Mouse (Mus musculus): ENCODE measurements at regions not wholly inside any gene's neighbourhood (a gene's known extent, or its start where the extent isn't known, plus 50 kb on each side); places are given as distances from the start of the nearest gene placed in this dataset.
"Not testable (repeated sequence)": the region's sequence is repeated elsewhere in the genome, so short reads cannot be mapped to it uniquely, and the experiment has no call there.

DNA sequence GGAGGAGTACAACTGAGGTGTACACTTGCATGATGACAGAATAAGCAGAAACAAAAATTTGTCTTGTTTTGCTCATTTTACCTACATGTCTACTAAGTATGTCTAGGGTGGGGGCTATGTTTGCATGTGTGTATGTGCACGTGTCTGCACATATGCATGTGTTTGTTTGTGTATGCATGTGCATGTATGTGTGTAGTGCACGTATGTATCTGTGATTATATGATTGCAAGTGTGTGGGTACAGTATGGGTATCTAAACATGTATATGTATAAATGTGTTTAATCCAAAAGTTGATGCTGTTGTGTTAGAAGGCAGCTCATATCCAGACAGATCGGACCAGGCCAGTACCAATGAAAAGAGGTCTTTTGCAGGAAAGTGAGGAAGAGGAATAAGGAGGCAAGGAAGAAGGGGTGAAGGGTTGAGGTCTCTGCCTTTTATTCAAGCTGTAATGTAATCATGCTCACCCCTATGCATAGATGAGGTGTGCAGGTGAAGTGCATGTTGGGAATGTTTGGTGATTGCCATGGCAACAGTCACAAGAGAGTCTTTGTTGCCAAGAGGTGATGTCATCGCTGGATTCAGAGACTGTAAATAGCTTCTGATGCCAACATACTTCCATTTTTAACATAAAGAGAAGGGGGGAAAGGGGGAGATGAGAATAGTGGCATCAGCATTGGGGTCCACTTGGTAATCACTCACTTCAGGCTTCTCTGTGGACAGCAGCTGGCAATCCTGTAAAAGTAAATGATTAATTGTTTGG, 1447.7 kb downstream of the Zfp704 start:
- no peak for DNase-seq

DNA sequence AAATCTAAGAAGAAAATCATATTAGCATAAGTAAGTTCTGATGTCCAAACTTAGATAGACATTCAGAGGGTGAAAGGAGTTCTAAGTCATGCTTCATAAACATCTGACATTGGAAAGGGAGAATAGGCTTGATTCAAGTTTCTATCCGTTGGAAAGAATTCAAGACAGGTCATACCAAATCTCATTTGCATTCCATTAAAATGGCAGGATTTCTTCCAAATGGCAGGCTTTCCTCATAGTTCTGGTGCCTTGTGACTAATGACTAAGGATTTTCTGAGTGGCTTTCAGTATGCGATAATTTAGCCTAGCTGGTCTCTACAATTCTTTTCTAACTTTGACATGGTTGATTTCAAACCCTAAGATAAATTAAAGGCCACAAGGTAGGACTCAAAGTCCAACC, 1466.9 kb downstream of the Zfp704 start:
- DNase-seq, result no peak

DNA sequence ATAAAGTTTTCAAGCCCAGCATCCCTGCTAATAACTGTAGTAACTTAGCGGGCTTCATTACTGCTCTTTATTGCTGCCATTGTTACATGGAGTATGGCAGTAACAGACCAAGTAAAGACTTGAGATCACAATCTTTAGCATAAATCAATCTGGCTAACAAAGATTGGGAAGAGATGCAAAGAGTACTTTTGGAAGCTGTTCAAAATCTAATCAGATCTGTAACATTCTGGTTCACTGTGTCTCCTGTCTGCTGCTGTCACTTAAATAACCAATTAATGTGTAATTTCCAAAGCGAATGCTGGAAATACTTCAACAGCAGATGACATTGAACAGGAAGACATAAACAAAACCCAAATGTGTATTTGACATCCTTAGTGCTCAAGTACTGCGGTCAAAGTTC, 1467.7 kb downstream of the Zfp704 start:
- no peak for DNase-seq

DNA sequence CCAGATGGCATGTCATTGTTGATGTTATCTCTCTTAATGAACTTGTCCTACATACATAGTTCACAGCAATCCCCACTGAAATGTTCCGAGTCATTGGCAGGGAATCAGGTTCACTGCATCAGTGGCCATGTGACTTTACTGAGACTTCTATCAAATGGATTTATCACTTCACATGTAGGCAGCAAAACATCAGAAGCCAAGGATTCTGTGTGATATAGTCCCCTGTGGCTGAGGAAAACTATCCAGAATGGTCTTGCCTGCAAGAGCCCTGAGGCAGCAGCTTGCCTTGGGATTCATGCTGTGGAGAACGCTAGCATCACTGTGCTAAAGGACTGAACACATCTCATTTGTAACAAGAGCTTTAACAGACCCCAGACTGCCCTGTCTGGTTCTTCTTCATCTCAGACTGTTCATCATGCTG, 1468.2 kb downstream of the Zfp704 start:
- no peak for DNase-seq

DNA sequence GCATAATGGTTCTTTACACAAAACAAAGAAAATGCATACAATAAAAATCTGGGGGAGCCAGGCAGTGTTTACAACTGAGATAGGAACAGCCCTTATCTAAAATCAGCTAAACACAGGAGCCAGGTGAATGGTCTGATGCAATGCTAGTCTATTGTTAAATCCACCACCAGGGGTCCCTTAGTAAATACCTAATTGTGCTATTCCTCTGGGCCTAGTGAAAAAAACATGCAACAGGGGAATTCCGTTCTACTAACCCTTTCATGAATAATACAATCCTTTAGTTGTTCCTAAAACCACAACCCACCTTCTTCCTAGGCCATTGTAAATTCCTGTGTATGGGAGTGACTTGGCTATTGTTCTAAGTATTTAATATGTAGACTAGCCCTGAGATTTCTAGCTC, 1486.2 kb downstream of the Zfp704 start:
- DNase-seq, result not testable (repeated sequence)

DNA sequence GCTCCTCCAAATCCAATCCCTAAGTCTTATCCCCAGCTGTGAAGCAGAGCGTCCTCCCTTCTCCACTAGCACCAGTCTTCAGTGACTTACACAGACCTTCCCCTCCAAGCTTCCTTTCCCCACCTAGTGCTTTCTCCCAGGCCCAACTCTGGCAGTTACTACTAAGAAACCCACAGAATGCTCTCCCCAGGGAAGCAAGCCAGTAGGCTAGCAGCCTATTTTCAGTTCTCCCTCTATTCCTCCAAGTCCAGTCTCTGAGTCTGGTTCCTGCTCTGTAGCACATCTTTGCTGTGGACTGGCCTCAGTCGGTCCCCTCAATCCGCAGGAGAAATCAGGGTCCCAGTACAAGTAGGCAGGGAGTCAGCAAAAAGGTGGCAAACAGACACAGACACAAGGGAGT, 1486.7 kb downstream of the Zfp704 start:
- no peak for DNase-seq

DNA sequence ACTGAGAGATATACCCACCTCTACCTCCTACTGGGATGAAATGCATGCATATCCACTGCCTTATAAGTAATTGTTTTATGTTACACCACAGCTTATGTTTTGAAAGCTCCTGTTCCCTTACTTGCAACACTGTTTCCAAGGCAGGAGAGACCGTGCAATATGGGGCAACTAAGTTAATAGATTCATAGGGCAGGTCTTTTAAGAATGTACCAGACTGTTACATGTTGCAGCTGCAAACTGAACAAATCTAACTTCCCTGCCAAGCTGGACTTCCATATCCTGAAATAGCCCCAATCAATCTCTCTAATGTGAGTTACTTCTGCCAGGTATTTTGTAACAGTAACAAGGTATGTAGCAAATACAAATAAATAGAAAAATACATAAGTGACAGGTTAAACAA, 1478.0 kb upstream of the 1700008P02Rik start:
- DNase-seq, result no peak

DNA sequence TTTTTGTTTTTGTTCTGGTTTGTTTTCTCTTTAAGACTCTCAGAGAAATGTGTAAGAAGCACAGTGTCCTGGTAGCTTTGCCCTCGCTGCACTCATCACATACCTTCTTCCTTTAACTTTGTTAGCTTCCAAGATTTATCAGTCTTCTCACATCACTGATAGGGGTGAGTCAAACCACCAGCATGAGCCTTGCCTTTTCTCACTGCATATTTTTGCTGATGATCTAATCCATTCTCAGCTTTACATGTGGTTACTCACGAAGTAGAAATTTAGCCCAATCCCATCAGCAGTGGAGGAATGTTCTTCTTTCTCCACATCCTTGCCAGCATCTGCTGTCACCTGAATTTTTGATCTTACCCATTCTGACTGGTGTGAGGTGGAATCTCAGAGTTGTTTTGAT, 1464.5 kb upstream of the 1700008P02Rik start:
- no peak for DNase-seq

DNA sequence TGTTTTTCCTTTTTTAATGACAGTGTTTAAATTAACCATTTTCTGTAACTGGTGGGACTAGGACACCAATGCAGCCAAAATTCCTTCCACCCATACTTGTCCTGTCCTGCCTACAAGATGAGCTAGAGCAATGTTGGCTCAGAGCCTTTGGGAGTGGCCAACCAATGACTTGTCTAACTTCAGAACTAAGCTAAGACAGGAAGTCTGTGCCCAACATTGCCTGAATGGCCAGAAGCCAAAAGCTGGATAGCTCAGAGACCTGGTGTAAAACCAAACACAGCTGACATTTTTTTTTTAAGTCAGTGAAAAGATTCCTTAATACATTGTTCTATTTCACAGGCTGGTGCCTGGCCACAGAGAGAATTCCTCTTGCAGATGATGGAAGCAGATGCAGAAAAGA, 1433.5 kb upstream of the 1700008P02Rik start:
- DNase-seq, result no peak

DNA sequence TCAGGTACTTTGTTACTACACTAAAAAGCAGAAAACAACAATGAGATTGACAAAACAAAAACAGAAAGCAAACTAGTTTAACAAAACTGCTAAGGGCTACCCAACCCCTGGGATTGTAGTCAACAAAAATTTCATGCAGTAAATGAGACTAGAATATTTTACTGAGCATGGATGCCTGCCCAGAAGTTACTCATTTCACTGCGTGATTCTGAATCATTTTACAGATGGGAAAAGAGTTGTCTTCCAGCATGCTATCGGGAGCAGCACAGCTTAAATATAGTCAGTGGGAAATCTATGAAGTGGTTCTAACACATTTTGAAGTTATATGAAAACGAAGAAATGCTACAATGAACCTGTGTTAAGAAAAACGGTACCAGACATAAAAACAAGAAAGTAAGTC, 1430.9 kb upstream of the 1700008P02Rik start:
- DNase-seq, result no peak

DNA sequence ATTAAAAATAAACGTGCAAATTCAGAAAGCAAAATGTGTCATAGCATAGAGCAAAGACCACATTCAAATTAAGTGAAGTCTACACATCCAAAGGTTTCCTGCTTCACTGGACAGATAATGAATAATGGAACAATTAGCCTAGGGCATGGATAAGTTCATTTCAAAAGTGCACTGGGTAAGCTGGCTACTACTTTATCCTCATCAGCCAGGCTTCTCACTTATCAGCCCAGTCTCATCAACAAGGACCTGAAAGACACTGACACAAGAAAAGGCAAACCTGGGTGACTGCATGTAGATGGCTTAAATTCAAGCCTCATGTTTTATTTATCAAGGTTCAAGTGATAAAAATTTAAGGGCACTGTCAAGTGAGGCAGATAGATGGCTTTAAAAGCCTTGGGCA, 1429.5 kb upstream of the 1700008P02Rik start:
- no peak for DNase-seq

DNA sequence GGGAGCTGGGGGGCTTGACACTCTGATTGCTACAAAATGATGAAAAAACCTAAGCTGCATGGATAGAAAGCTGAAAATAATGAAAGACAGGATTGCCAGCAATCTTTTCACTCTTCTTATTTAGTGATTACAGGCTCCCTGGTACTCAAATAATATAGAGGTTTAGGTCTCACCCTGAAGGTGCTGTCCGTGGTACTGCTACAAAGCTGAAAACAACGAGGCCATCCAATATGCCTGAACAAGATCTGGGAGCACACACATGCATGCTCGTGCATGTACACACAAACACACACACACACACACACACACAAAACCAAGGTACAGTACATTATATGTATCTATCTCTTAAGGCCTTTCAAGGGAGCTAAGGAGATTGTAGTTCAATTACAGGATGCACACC, 1426.1 kb upstream of the 1700008P02Rik start:
- no peak for DNase-seq

DNA sequence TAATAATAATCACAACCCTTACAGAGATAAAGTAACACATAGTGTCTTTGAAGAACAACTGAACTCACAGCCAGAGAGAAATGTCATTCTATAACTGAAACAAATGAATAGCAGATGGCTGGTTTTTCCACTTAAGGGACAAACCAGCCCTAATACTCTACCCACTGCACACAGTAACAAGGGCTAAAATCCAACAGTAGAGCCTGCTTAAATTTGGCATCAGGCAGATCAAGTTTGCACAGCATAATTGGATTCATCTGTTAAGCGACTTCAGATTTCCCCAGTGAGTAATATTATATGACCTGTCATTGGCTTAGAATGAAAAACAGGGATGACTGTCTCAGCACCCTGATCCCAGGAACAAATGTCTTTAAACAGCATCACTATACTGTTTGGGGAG, 1416.5 kb upstream of the 1700008P02Rik start:
- no peak for DNase-seq

DNA sequence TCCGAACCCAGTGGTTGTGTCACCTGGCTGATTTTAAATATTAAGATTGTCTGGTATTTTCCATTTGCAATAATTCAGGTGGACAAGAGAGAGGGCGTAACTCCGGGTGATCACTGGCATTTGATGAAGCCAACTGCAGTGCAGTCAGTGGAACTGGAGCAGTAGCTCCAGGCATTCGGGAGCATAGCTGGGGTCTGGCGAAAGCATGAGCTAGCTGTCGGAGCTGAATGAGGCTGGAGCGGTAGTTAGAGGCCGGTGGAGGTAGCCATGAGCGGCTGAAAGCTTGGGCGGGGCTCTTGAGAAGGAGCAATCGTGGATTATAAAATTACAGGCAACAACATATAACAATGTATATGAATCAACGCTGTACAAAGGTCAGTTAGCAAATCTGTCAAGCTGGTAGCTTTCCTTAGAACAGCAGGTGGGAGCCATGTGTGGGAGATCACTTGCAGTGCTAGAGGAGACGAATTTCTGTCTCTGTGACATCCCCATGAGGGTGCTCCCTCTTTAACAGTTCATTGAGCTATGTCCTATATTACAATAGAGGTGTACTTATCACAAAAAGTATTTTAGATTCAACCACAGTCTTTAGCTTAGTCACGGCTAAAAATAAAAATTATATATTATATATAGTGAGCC, 1415.0 kb upstream of the 1700008P02Rik start:
- no peak for DNase-seq

DNA sequence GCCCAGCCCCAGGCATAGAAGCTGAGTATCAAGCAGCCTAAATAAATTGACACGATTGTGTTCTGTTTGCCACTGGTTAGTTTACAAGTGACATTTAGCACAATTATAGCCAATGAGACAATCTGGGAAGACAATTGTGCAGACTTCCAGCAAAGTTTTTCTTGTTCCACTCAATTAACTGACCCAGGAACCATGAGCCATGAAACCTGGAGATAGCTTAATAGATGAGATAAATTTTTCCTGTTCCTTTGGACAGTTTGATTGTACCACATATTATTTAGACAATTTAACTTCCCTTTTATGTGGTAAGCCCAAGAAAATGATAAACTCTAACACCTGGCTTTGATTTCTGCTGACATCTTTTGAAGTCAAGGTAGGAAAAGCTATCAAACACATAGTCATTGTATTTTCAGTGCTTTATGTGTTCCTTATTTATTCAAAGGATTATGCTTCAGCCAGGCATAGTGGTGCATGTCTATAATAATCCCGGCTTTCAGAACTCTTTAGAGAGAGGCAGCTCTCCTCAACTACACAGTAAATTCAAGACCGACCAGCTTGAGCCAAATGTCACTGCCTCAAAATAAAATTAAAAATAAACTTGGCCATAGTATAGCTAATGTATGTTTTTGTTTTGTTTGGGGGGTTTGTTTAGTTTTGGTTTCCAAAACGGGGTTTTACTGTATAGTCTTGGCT, 1406.2 kb upstream of the 1700008P02Rik start:
- DNase-seq, result no peak

DNA sequence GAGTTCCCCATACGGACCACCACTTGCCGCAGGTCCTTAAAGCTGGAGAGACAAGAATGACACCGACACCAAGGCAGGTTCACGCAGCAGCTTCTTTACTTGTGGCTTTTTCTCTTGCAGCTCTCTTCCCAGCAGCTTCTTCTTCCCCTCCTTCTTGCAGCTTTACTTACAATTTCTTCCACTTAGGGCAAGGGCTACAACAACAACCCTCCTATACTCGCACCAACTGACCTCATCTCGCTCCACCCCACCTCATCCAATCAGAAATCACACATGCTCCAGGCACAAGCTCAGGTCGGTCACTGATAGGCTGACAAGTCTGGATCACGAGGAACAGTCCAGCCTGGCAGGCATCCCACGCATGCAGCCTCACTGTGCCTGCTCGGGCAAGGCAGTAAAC, 1402.4 kb upstream of the 1700008P02Rik start:
- no peak for DNase-seq

DNA sequence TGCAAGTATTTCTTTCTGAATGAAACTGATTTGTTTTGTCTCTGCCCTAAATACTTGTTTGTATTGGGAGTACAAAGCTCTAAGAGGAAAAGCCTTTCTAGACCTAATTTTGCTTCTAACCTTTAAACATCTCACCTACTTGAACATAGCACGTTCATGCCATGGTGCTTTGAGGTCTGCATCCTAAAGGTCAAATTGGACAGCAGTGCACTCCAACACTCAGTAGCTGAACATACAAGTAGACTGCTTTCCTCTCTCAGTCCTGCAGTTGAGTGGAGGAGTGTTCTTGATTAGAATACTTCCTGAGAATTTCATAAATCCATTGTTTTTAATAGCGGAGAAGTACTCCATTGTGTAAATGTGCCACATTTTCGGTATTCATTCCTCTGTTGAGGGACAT, 1397.2 kb upstream of the 1700008P02Rik start:
- DNase-seq, result no peak

DNA sequence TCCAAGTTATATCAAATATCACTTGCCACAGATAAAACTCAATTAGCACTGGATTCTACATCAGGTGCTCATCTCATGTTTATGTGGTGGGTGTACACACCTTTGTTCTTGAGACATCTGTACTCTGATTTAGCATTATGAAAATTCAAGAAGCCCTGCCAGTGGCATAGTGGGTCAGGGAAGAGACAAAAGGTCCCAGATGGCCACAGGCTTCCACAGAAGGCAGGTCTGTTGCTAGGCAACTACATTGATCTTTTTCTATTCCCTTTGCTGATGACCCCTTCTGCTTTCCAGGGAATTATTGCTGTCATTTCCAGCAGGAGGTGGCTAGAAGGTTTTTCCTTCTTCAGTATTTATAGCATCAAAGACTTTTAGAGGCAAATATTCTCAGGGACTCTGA, 1396.7 kb upstream of the 1700008P02Rik start:
- DNase-seq, result no peak

DNA sequence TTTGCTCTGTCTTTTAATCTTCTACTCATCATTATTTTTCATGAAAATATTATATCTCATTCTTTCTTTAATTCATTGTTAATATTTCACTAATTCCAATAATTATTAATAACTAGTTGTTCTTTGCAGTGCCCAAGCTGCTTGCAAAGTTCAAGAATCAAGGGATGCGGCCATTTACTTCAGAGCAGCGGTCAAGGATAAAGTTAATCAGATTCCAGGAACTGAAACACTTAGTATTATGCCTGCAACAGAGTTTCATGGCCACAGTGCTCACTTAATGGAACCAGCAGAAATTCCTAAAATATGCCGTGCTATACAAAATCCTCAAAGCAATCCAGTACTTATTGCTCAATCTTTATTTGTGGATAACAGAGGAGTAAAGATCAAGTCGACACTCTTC, 1389.7 kb upstream of the 1700008P02Rik start:
- no peak for DNase-seq

DNA sequence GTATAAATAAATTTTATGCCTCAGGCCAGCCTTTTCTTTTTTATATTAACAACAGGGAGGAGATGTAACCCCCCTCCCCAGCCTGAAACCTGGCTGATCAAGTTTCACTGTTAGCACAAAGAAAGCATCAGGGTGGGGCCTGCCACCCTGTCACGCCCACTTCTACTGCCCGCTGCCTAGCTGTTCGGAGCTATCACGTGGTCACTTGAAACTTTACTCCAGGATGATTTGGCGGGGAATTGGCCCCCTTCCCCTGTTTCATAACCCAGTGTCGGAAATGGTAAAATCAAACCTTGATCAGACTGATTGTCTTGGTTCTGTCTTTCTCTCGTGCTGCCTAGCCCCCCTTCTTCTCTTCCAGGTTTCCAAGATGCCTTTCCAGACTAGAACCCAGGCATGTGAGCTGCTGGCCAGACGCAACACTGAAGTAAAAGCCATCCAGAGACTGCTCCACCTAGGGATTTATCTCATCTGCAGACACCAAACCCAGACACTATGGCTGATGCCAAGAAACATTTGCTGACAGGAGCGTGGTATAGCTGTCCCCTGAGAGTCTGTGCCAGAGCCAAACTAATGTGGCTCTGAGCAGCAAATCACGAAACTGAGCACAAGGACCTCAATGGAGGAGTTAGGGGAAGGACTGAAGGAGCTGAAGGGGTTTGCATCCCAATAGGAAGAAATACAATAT, 1386.6 kb upstream of the 1700008P02Rik start:
- DNase-seq, result no peak

DNA sequence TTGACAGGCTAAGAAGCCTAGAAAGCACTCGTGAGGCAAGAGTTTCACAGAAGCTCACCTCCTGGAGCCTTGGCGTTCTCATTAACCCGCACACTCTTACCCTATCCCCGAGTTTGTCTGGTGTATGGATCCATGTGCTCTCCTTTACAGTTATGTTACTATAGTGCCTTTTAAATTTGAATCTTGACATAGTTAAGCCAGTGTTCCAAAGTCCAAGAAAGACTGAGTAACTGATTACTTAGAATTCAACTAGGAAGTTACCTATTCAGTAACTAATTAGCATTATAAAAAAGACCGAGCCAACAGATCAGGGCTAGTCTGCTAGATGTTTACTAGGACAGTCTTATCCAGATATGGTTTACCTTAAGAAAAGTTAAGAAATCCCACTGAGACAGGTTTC, 1386.0 kb upstream of the 1700008P02Rik start:
- DNase-seq, result no peak

DNA sequence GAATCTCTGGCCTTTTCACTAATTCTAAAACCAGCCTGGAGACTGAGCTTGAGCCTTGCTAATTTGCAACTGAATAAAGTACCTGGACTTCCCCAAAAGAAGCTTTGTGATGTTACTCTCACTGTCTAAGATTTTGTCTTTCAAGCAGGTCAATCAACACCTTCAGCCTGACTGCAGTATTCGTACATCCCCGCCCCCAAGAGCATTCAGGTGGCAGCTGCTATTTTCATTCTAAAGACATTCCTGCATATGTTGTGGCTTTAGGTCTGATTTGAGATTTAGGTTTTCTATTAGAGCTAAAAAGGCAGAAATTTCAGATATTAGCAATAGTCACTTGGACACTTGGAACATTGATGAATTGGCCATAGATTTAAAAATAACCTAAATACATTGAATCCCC, 1385.4 kb upstream of the 1700008P02Rik start:
- not testable (repeated sequence) for DNase-seq

DNA sequence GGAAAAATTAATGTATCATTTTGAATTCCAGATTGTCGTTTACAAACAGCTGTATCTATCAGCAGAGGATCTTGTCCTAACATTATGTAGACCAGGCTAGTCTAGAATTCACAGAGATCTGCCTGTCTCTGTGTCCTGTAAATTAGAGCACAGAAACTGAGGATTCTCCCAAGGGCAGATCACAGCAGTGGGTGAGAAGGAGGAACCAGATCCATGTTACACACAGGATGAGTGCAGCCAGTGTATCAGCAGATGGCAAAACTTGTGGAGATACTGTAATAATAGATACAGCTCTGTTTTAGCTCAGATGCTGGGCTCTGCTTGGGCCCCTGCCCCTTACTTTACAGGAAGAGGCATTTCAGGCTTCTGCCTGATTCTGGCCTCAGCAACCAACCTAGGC, 1384.0 kb upstream of the 1700008P02Rik start:
- no peak for DNase-seq

DNA sequence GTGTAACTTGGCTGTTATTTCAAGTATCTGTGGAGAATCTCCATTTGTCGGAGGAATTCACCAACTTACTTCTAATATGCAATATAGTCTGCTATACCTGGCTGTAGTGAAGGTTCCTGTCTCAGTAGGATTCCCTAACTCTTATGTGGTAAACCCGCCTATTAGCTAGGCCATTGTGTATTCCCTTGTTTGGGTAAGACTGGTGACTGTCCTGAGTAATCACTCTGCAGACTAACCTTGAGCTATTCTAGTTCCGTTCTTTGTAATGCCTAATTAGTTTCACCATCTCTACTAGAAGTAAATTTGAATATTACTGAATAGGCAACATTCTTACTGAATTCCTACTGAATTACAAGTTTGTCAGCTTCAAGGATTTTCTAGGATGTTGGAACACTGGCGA, 1380.8 kb upstream of the 1700008P02Rik start:
- DNase-seq, result no peak

All from lung, postnatal 4 days (tissue).